Mouse (Mus musculus): ENCODE measurements around the gene Eva1b. TPM values are rescaled to one million over a fixed set of nuclear protein-coding genes. Genes with fewer than 3 reads are reported as not detected.
A peak's percentile ranks its signal among the peaks of the same experiment; 100 is the strongest.

Gene Eva1b
- polyA plus RNA-seq, 2 experiments = 11.9 to 12.0 TPM

DNA sequence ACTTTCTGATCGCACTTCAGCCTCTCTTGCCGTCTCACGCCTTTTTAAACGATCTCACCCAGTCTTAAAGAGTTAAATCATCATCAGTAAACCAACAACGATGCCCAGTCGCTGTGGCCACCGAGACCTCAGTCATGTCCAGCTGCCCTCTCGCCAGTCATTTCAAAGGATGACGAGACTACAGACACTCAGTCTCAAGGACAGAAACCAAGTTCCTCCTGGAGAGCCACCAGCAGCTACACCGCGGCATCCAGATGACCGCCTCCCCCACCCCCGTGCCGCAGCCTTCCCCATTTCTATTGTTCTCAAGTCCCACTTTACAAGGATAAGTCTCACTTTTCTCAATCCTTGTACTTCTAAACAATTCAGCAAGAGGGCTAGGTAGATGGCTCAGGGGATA, 5.3 kb downstream of the Eva1b start:
- no peaks in the 10 kb centered on the region for H3K36me3 ChIP-seq (replicated peaks; ENCODE audit: control insufficient read depth, insufficient read depth, low read depth)
- peaks cover 23% of the 10 kb centered on the region for H3K27me3 ChIP-seq (ENCODE audit: control insufficient read depth, insufficient read depth, low read length)
- H3K4me2 ChIP-seq (ENCODE audit: low read depth) = no peak overlapping the region
- H3K4me3 ChIP-seq (ENCODE audit: insufficient read depth in 1 of 2, low read depth in 2 of 2, low read length in 2 of 2) = no peak overlapping the region
- H3K9me3 ChIP-seq (ENCODE audit: control insufficient read depth, low read length) = no peaks in the 10 kb centered on the region
- no peak overlapping the region for H3K27ac ChIP-seq
- no peak overlapping the region for H3K9ac ChIP-seq (replicated peaks)
- no peak for DNase-seq (ENCODE audit: low read depth in 3 of 3, low spot score in 3 of 3)
- ATAC-seq (ENCODE audit: insufficient read depth) = no peak
- peaks cover 0 to 16% of the 10 kb centered on the region in 2 experiments; a peak in 2 of 4 replicates for H3K4me1 ChIP-seq (replicated peaks; ENCODE audit: control insufficient read depth in 2 of 2, insufficient read depth in 2 of 2, low read length in 1 of 2)
- WGBS (ENCODE audit: insufficient replicate concordance) = 31% methylated on average over 14 of the region's 14 CpGs
- TF ChIP-seq CTCF (IDR thresholded peaks at IDR 0.05; ENCODE audit: low read depth) (no peak), EP300 (IDR thresholded peaks at IDR 0.05; ENCODE audit: low read depth) (no peak)

- Histone ChIP-seq H3K4me1 (replicated peaks; ENCODE audit: control insufficient read depth in 2 of 2, insufficient read depth in 2 of 2, low read length in 1 of 2) (peaks cover 0 to 14% of the 10 kb centered on the region in 2 experiments; a peak in 2 of 4 replicates), H3K4me3 (ENCODE audit: insufficient read depth in 1 of 2, low read depth in 2 of 2, low read length in 2 of 2) (no peak overlapping the region), H3K4me2 (ENCODE audit: low read depth) (no peak overlapping the region), H3K27me3 (ENCODE audit: control insufficient read depth, insufficient read depth, low read length) (no peaks in the 10 kb centered on the region; the same call in 1 of the 2 replicates), H3K36me3 (replicated peaks; ENCODE audit: control insufficient read depth, insufficient read depth, low read depth) (no peaks in the 10 kb centered on the region), H3K27ac (no peak overlapping the region; the same call in 1 of the 2 replicates), H3K9ac (replicated peaks) (no peak overlapping the region), H3K9me3 (ENCODE audit: control insufficient read depth, low read length) (no peaks in the 10 kb centered on the region)
- ATAC-seq (ENCODE audit: insufficient read depth) (no peak), DNase-seq (ENCODE audit: low read depth in 3 of 3, low spot score in 3 of 3) (no peak)
- 14% methylated on average over 4 of the region's 4 CpGs for WGBS (ENCODE audit: insufficient replicate concordance)
- TF ChIP-seq CTCF (IDR thresholded peaks at IDR 0.05; ENCODE audit: low read depth) (no peak), EP300 (IDR thresholded peaks at IDR 0.05; ENCODE audit: low read depth) (no peak)
Observed at GRCm38 (mm10) chr4:126155183-126155582, 7.6 kb downstream of the Eva1b start.

DNA sequence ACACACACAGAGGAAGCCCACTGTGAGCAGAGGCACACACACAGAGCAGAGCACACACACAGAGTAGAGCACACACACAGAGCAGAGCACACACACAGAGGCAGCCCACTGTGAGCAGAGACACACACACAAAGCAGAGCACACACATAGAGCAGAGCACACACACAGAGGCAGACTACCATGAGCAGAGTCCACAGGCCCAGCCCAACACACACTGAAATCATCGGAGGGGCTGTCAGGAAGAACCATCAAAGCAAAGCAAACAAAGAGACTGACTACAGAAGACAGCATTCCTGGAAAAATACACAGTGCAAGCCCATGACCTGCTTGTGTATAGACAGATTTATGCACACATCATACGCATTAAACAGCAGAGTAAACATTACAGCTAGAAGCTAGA, 8.3 kb downstream of the Eva1b start:
- ATAC-seq (ENCODE audit: insufficient read depth) (peak; percentile 43; the same call in 1 of the 2 replicates), DNase-seq (ENCODE audit: low read depth in 3 of 3, low spot score in 3 of 3) (no peak)
- Histone ChIP-seq H3K4me1 (replicated peaks; ENCODE audit: control insufficient read depth in 2 of 2, insufficient read depth in 2 of 2, low read length in 1 of 2) (peaks cover 0 to 10% of the 10 kb centered on the region in 2 experiments; a peak in 2 of 4 replicates), H3K4me2 (ENCODE audit: low read depth) (no peak overlapping the region), H3K9me3 (ENCODE audit: control insufficient read depth, low read length) (no peaks in the 10 kb centered on the region), H3K27me3 (ENCODE audit: control insufficient read depth, insufficient read depth, low read length) (no peaks in the 10 kb centered on the region), H3K36me3 (replicated peaks; ENCODE audit: control insufficient read depth, insufficient read depth, low read depth) (no peaks in the 10 kb centered on the region), H3K4me3 (ENCODE audit: insufficient read depth in 1 of 2, low read depth in 2 of 2, low read length in 2 of 2) (no peak overlapping the region), H3K9ac (replicated peaks) (no peak overlapping the region), H3K27ac (peak overlapping the region; percentile 8)
- TF ChIP-seq EP300 (IDR thresholded peaks at IDR 0.05; ENCODE audit: low read depth) (no peak), CTCF (IDR thresholded peaks at IDR 0.05; ENCODE audit: low read depth) (no peak)
- 49% methylated on average over 2 of the region's 2 CpGs for WGBS (ENCODE audit: insufficient replicate concordance)

DNA sequence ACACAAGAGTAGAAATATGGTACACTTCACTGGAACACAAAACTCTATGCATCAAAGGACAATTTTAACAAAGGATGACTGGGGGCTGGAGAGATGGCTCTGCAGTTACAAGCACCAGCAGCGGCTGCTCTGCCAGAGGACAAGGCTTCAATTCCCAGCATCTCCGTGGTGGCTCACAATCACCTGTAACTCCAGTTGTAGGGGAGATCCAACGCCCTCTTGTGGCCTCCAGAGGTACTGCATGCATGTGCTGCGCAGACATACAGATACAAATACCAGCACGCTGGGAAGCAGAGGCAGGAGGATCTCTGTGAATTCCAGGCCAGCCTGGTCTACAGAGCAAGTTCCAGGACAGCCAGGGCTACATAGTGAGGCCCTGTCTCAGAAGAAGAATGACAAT, 9.1 kb downstream of the Eva1b start:
- WGBS (ENCODE audit: insufficient replicate concordance) = 52% methylated on average over 5 of the region's 5 CpGs
- H3K4me1 ChIP-seq (replicated peaks; ENCODE audit: control insufficient read depth in 2 of 2, insufficient read depth in 2 of 2, low read length in 1 of 2) = peaks cover 0 to 10% of the 10 kb centered on the region in 2 experiments; a peak in 2 of 4 replicates
- no peaks in the 10 kb centered on the region for H3K27me3 ChIP-seq (ENCODE audit: control insufficient read depth, insufficient read depth, low read length)
- ATAC-seq (ENCODE audit: insufficient read depth) (no peak), DNase-seq (ENCODE audit: low read depth in 3 of 3, low spot score in 3 of 3) (no peak)
- H3K36me3 ChIP-seq (replicated peaks; ENCODE audit: control insufficient read depth, insufficient read depth, low read depth) = no peaks in the 10 kb centered on the region
- TF ChIP-seq CTCF (IDR thresholded peaks at IDR 0.05; ENCODE audit: low read depth) (peak; percentile 97), EP300 (IDR thresholded peaks at IDR 0.05; ENCODE audit: low read depth) (no peak)
- no peak overlapping the region for H3K9ac ChIP-seq (replicated peaks)
- H3K27ac ChIP-seq = no peak overlapping the region
- H3K9me3 ChIP-seq (ENCODE audit: control insufficient read depth, low read length) = no peaks in the 10 kb centered on the region
- no peak overlapping the region for H3K4me2 ChIP-seq (ENCODE audit: low read depth)
- no peak overlapping the region for H3K4me3 ChIP-seq (ENCODE audit: insufficient read depth in 1 of 2, low read depth in 2 of 2, low read length in 2 of 2)

GRCm38 (mm10) chr4:126157562-126157961, 10.0 kb downstream of the Eva1b start:
- Histone ChIP-seq H3K27ac (no peak overlapping the region), H3K4me2 (ENCODE audit: low read depth) (no peak overlapping the region), H3K27me3 (ENCODE audit: control insufficient read depth, insufficient read depth, low read length) (no peaks in the 10 kb centered on the region), H3K4me1 (replicated peaks; ENCODE audit: control insufficient read depth in 2 of 2, insufficient read depth in 2 of 2, low read length in 1 of 2) (peaks cover 0 to 10% of the 10 kb centered on the region in 2 experiments; a peak in 2 of 4 replicates), H3K9ac (replicated peaks) (no peak overlapping the region), H3K4me3 (ENCODE audit: insufficient read depth in 1 of 2, low read depth in 2 of 2, low read length in 2 of 2) (no peak overlapping the region), H3K36me3 (replicated peaks; ENCODE audit: control insufficient read depth, insufficient read depth, low read depth) (no peaks in the 10 kb centered on the region), H3K9me3 (ENCODE audit: control insufficient read depth, low read length) (no peaks in the 10 kb centered on the region)
- 70% methylated on average over 6 of the region's 6 CpGs for whole genome bisulfite sequencing (ENCODE audit: insufficient replicate concordance)
- DNase-seq (ENCODE audit: low read depth in 3 of 3, low spot score in 3 of 3) (no peak), ATAC-seq (ENCODE audit: insufficient read depth) (no peak)
- peak; percentile 68 for TF ChIP-seq CTCF (IDR thresholded peaks at IDR 0.05; ENCODE audit: low read depth)
- no peak for TF ChIP-seq EP300 (IDR thresholded peaks at IDR 0.05; ENCODE audit: low read depth)
